Mouse (Mus musculus) cerebellum, adult 9-10 months (tissue): Measurements from ENCODE around the gene Tdpoz2.
"Not testable (repeated sequence)": the region's sequence is repeated elsewhere in the genome, so short reads cannot be mapped to it uniquely, and the experiment has no call there.

Experiments used
- DNase-seq: peaks from one replicate; pipeline ENCODE4 v3.0.0; 2022

Tdpoz2 gene

GRCm38 (mm10) chr3:93652586-93652985 is at the start of gene Tdpoz2:
Gene Tdpoz2, minus strand, starts transcription at chr3:93652686.
- no peak for DNase-seq

GRCm38 (mm10) chr3:93692970-93693369 is 40.5 kb upstream of the Tdpoz2 start, which contains the start of gene Gm37596:
Gene Gm37596, minus strand, starts transcription at chr3:93693070.
- DNase-seq, result not testable (repeated sequence)

GRCm38 (mm10) chr3:93676210-93676609 is 23.7 kb upstream of the Tdpoz2 start, which contains the start of gene Tdpoz1:
Gene Tdpoz1, minus strand, starts transcription at chr3:93676310.
- DNase-seq, result not testable (repeated sequence)

GRCm38 (mm10) chr3:93670805-93671503 is 18.5 kb upstream of the Tdpoz2 start:
- DNase-seq, result not testable (repeated sequence)

- DNase-seq, result no peak
These were observed 1.8 kb upstream of the Tdpoz2 start for GRCm38 (mm10) chr3:93654260-93654659.

- not testable (repeated sequence) for DNase-seq
These were observed 21.4 kb downstream of the Tdpoz2 start for GRCm38 (mm10) chr3:93630917-93631714.

- not testable (repeated sequence) for DNase-seq
These were observed 43.5 kb downstream of the Tdpoz2 start for GRCm38 (mm10) chr3:93608970-93609369.

GRCm38 (mm10) chr3:93601903-93602302 is 50.6 kb downstream of the Tdpoz2 start:
- DNase-seq, result no peak
